Mouse (Mus musculus) heart, adult 2 months (tissue): ENCODE measurements at regions not wholly inside any gene's neighbourhood (a gene's known extent, or its start where the extent isn't known, plus 50 kb on each side); places are given as distances from the start of the nearest gene placed in this dataset.

Experiments
- DNase-seq, 2 experiments: peaks; one replicate each; pipeline ENCODE4 v3.0.0; 2021
- H3K27ac ChIP-seq: fragments of 200-600 bp; 2 replicates; pipeline ENCODE4 v1.8.1; 2022
- H3K27me3 ChIP-seq: fragments of 200-500 bp; 2 replicates; pipeline ENCODE4 v1.6.1; 2012; ENCODE audit warnings: mild to moderate bottlenecking, low read length, inconsistent platforms, mixed read lengths; ENCODE audit not compliant: control insufficient read depth, insufficient read depth
- H3K36me3 ChIP-seq: fragments of 200-500 bp; 2 replicates; pipeline ENCODE4 v1.6.1; 2012; ENCODE audit warnings: low read length, inconsistent platforms; ENCODE audit not compliant: control insufficient read depth, insufficient read depth
- H3K4me1 ChIP-seq: fragments of 200-500 bp; 2 replicates; pipeline ENCODE4 v1.6.1; 2011; ENCODE audit warnings: low read length; ENCODE audit not compliant: control insufficient read depth, insufficient read depth
- H3K4me3 ChIP-seq: fragments of 200-600 bp; 2 replicates; pipeline ENCODE4 v1.8.1; 2022
- H3K79me2 ChIP-seq: fragments of 200-500 bp; replicated peaks from 2 replicates; pipeline ENCODE4 v1.6.1; 2012; ENCODE audit warnings: mild to moderate bottlenecking, inconsistent platforms, low read length, moderate library complexity, mixed read lengths; ENCODE audit not compliant: control insufficient read depth, insufficient read depth
- H3K9ac ChIP-seq: fragments of 200-500 bp; 2 replicates; pipeline ENCODE4 v1.6.1; 2012; ENCODE audit warnings: low read depth, mild to moderate bottlenecking, control low read depth, inconsistent platforms, low read length, mixed read lengths
- CTCF ChIP-seq: fragments of 200-600 bp; IDR thresholded peaks from 2 replicates; pipeline ENCODE4 v1.8.1; 2022; ENCODE audit warnings: antibody characterized with exemption, mild to moderate bottlenecking, moderate library complexity
- EP300 ChIP-seq: fragments of 200-500 bp; IDR thresholded peaks from 2 replicates; pipeline ENCODE4 v1.6.1; 2011; ENCODE audit warnings: low read depth, low read length, control low read depth; ENCODE audit not compliant: insufficient read depth
- POLR2A ChIP-seq: fragments of 200-500 bp; IDR thresholded peaks from 2 replicates; pipeline ENCODE4 v1.6.1; 2011; ENCODE audit warnings: mild to moderate bottlenecking, low read depth, low read length, control low read depth; ENCODE audit not compliant: insufficient read depth
- WGBS: fragments of 180-500 bp; shearing (Covaris S2); methylation state at CpG from one replicate; pipeline ENCODE4 v1.1.7; 2018; 5-methylcytosine and 5-hydroxymethylcytosine counted together
- intact Hi-C: fragments of 180-260 bp; cut with DNase I; formaldehyde crosslinking; loops from one replicate; pipeline ENCODE4 v1.15.1; 2025

DNA sequence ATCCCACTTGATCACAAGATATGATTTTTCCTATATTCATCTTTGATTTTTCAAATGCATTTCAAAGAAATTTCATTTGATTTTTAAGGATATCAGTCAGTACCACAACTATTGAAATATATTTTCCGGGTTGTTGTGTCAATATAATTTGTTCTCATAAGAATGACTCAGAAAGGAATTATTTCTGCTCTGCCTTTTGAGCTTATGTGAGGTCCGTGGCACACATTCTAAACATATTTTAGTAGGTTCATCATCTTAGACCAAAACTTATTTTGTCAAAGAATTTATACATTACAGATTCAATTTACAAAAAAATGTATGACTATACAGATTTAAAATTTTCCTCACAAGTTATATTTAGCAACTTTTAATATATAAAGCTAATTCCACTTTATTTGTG, 119.5 kb upstream of the Ntf3 start:
- no peaks in the 10 kb centered on the region for H3K36me3 ChIP-seq
- no peak overlapping the region for H3K4me3 ChIP-seq
- H3K79me2 ChIP-seq = no peaks in the 10 kb centered on the region
- TF ChIP-seq POLR2A (no peak), CTCF (no peak), EP300 (no peak)
- no peak overlapping the region for H3K9ac ChIP-seq
- H3K27ac ChIP-seq = no peak overlapping the region
- H3K27me3 ChIP-seq = no peaks in the 10 kb centered on the region
- 70% methylated on average over 2 of the region's 2 CpGs for WGBS
- no peak for DNase-seq
- no peaks in the 10 kb centered on the region for H3K4me1 ChIP-seq
- intact Hi-C loops = no loop called here

DNA sequence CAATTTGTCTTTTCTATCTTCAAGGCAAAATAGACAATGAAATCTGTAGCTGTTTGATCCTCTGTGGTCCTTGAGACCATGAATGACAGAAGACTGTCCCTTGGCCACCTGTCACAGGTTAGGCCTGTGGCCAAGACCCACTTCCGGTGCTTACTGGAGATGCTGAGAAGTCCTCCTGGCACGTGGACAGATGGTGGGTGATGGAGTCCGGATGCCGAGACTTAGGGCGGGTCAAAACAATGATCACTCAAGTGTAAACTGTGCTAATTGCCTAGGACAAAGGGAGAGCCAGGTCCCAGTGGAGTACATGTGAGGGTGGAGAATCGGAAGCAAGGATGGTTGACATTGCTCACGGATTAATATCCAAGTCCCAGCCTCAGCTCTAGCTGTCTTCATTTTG, 117.7 kb upstream of the Ntf3 start:
- no peak overlapping the region for H3K27ac ChIP-seq
- TF ChIP-seq POLR2A (no peak), CTCF (no peak), EP300 (no peak)
- no peaks in the 10 kb centered on the region for H3K27me3 ChIP-seq
- no peaks in the 10 kb centered on the region for H3K79me2 ChIP-seq
- H3K4me3 ChIP-seq = no peak overlapping the region
- no peaks in the 10 kb centered on the region for H3K4me1 ChIP-seq
- H3K36me3 ChIP-seq = no peaks in the 10 kb centered on the region
- no peak for DNase-seq
- intact Hi-C loops = no loop called here
- 76% methylated on average over 7 of the region's 7 CpGs for WGBS
- no peak overlapping the region for H3K9ac ChIP-seq

DNA sequence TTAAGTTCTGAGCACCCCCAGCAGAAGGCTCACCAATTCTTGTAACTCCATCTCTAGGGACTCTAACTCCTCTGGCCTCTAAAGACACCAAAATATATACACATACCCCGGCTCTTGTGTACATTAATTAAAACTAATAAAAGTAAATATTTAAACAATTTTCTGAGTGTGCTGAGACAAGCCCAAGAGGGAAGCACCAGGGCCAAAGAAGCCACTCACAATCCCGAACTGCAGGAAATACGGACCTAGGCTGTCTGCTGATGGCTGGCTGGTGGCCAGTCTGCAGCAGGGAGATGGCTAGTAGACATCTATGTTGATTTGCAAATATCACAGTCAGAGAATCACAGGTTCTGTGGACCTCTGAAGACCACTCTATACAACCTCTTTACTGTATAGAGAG, 113.6 kb upstream of the Ntf3 start:
- no peak overlapping the region for H3K4me3 ChIP-seq
- H3K27ac ChIP-seq = no peak overlapping the region
- H3K27me3 ChIP-seq = no peaks in the 10 kb centered on the region
- no peak overlapping the region for H3K9ac ChIP-seq
- DNase-seq = no peak
- no peaks in the 10 kb centered on the region for H3K79me2 ChIP-seq
- 68% methylated on average over 3 of the region's 3 CpGs for WGBS
- H3K36me3 ChIP-seq = no peaks in the 10 kb centered on the region
- no peak for TF ChIP-seq POLR2A
- TF ChIP-seq EP300 = no peak
- no peak for TF ChIP-seq CTCF
- H3K4me1 ChIP-seq = no peaks in the 10 kb centered on the region
- intact Hi-C loops = no loop called here

DNA sequence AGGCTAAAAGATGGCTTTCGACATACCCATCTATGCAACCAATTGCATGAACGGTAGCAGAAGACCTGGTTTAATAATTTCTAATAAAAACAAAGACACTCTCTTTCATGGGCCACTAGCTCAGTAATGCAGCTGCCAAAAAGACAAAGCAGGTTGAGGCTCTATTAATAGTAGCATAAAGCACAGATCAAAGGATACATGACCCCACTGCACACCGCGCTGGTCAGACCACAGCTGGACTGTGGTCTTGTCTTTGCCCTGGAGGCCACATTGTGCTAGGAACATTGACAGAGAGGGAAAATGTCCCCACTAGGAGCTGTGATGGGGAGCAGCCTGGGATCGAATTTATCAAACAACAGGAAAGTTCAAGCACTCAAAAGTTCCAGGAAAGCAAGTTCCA, 79.3 kb upstream of the Ntf3 start:
- intact Hi-C loops = no loop called here
- Histone ChIP-seq H3K27ac (no peak overlapping the region), H3K9ac (no peak overlapping the region), H3K27me3 (no peaks in the 10 kb centered on the region), H3K4me3 (no peak overlapping the region), H3K36me3 (0 out of 2 replicates have a peak, but pooled peaks cover 1% of the 10 kb centered on the region), H3K79me2 (no peaks in the 10 kb centered on the region), H3K4me1 (peaks cover 3% of the 10 kb centered on the region; the same call in 1 of the 2 replicates)
- WGBS = 73% methylated on average over 5 of the region's 5 CpGs
- no peak for DNase-seq
- TF ChIP-seq CTCF (no peak), POLR2A (no peak)

DNA sequence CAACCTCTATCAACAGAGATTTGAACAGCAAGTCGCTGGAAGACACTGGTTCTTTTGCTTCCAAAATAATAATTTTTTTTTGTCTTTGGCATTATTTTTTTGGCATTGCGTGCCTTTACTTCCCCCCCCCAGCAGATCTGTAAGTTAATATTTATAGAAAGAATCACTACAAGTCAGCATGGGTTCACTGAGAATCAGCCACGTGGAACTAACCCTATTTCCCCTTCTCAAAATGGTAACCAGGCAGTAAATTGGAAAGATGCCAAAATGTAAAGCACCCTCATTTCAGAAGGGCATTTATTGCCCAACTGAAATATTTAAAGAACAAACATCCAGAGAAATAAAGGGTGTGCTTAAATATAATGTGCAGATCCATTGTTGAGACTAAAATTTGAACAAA, 78.7 kb upstream of the Ntf3 start:
- H3K9ac ChIP-seq = no peak overlapping the region
- no peak overlapping the region for H3K27ac ChIP-seq
- no peaks in the 10 kb centered on the region for H3K27me3 ChIP-seq
- TF ChIP-seq CTCF = no peak
- no peak overlapping the region for H3K4me3 ChIP-seq
- H3K79me2 ChIP-seq = no peaks in the 10 kb centered on the region
- intact Hi-C loops = no loop called here
- 0 out of 2 replicates have a peak, but pooled peaks cover 1% of the 10 kb centered on the region for H3K36me3 ChIP-seq
- peaks cover 5% of the 10 kb centered on the region; the same call in 1 of the 2 replicates for H3K4me1 ChIP-seq
- 72% methylated on average over 3 of the region's 3 CpGs for WGBS
- DNase-seq = no peak

DNA sequence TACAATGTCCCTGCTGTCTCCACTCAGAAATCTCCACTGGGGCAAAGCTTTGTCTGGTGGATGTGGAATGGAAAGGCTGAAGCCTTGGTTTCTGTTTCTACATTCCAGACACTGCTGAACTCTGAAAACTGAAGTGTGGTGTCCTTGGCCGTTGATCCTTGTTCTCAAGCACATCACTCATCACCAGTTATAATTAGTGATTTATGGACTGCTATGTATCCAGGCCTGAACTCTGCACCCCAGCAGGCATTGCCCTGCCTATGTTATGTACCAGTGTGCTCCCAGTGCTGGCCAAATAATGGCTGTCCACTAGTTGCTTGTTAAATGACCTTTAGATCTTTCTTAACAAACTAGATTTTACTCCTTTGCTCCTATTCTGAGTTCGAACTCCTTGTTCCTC, 75.6 kb upstream of the Ntf3 start:
- TF ChIP-seq CTCF = no peak
- TF ChIP-seq EP300 = 0 out of 2 replicates have a peak, but pooled peaks have one; percentile 22
- Histone ChIP-seq H3K9ac (no peak overlapping the region), H3K4me1 (peaks cover 5% of the 10 kb centered on the region; the same call in 1 of the 2 replicates), H3K27ac (no peak overlapping the region), H3K79me2 (no peaks in the 10 kb centered on the region), H3K4me3 (no peak overlapping the region), H3K27me3 (no peaks in the 10 kb centered on the region), H3K36me3 (0 out of 2 replicates have a peak, but pooled peaks cover 1% of the 10 kb centered on the region)
- peak in 1 of 2 experiments; percentile 8 for DNase-seq
- WGBS = 54% methylated on average over 2 of the region's 2 CpGs
- intact Hi-C loops = no loop called here

DNA sequence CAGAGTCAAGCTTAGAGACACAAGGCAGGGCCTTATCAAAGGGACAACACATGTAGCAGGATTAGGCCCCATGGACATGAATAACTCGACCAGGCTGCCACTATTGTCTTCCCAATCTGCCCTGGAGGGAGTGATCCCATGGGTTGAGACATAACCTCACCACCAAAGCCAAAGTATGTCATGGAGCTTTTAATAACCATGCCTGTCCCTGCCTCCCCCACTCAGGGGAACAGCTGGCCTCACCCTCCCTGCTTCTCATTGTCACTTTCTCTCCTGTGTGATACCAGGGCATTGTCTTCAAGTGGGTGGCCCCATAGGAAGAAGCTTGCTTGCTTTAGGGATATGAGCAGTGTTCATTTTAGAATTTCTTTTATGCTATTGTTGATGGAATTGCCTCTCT, 73.5 kb upstream of the Ntf3 start:
- Histone ChIP-seq H3K4me3 (no peak overlapping the region), H3K4me1 (peaks cover 5% of the 10 kb centered on the region; the same call in 1 of the 2 replicates), H3K27ac (no peak overlapping the region), H3K36me3 (0 out of 2 replicates have a peak, but pooled peaks cover 1% of the 10 kb centered on the region), H3K9ac (no peak overlapping the region), H3K27me3 (no peaks in the 10 kb centered on the region), H3K79me2 (no peaks in the 10 kb centered on the region)
- WGBS = 4% methylated on average over 1 of the region's 1 CpGs
- peak in 1 of 2 experiments; percentile 20 for DNase-seq
- TF ChIP-seq CTCF (no peak), EP300 (no peak), POLR2A (no peak)
- intact Hi-C loops = no loop called here
